Mouse (Mus musculus): ENCODE results near the gene Gm45208. TPM values are rescaled to one million over a fixed set of nuclear protein-coding genes. Genes with fewer than 3 reads are reported as not detected.
"Not testable (repeated sequence)": the region's sequence is repeated elsewhere in the genome, so short reads cannot be mapped to it uniquely, and the experiment has no call there.

Gm45208 gene
- polyA plus RNA-seq, 1 experiment = not detected

DNA sequence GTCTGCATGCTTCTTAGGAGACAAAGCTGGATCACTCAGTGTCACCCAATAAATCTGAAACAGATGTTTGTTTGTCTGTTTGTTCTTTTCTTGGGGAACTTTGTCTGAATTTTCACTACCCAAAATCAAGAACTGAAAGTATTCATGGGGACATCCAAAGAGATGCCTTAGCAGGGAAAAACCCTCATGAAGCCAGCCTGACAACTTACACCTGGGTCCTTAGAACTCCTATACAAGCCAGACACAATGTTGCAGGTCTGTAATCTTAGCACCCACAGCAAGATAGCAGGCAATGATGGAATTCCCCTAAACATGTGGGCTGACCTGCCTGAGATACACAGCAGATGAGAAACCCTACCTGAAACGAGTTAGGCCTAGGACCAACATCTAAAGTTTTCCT is 22.9 kb downstream of the Gm45208 start:
- Histone ChIP-seq H3K4me1 (ENCODE audit: control insufficient read depth, insufficient read depth, low read length) (no peaks in the 10 kb centered on the region), H3K27ac (ENCODE audit: insufficient read depth, low read depth, low read length) (no peak overlapping the region), H3K4me3 (ENCODE audit: insufficient read depth, low read length) (no peak overlapping the region)
- TF ChIP-seq POLR2A (IDR thresholded peaks at IDR 0.05; ENCODE audit: borderline replicate concordance, low read depth, low read length) = no peak
- TF ChIP-seq CTCF (IDR thresholded peaks at IDR 0.05; ENCODE audit: low read depth, low read length) = no peak

DNA sequence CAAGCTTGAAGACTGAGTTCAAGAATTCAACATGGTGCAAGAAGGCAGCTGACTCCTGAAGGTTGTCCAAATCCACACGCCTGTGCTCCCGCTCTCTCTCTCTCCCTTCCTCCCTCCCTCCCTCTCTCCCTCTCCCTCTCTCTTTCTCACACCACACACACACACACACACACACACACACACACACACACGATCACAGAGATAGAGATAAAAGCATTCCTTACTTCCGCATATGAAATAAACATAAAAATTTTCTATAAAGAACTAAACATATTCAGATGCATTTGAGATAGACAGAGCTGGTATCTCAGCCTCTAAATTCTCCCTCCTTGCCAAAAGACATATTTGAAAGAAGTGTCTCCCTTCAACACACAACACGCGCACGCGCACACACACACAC is 23.4 kb downstream of the Gm45208 start:
- no peaks in the 10 kb centered on the region for H3K4me1 ChIP-seq (ENCODE audit: control insufficient read depth, insufficient read depth, low read length)
- no peak overlapping the region for H3K27ac ChIP-seq (ENCODE audit: insufficient read depth, low read depth, low read length)
- H3K4me3 ChIP-seq (ENCODE audit: insufficient read depth, low read length) = no peak overlapping the region
- TF ChIP-seq CTCF (IDR thresholded peaks at IDR 0.05; ENCODE audit: low read depth, low read length) (no peak), POLR2A (IDR thresholded peaks at IDR 0.05; ENCODE audit: borderline replicate concordance, low read depth, low read length) (no peak)

DNA sequence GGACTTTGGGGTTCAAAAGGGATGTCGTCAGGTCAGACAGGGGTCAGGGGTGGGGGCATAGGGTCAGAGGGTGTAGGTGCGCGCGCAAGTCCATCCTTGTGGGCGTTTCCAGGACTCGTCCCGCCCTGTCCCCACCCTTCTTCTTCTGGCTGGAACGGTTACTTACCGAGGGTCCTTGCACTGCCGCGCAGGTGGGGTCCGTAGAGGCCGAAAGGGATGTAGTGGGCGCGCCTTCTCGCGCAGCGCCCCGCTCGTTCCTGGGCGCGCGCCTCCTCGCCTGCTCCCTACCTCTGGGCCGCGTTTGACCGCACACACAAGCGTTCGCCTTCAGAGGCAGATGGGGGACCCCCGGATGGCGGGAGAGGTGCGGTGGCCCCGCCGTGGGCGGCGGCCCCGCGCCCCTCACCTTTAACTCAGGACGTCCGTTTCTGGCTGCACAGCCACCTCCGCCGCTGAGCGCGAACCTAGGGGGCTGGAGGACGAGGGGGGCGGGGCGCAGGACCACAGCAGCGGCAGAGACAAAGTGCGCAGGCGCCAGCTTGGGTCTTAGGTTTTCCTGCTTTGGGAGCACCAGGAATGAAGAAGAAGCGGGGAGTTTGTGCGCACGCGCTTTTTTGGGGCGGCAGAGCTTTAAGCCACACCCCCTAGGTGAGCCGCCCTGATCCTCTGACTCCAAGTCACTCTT is 28.5 kb downstream of the Gm45208 start, which contains the start of gene Ccdc120:
Ccdc120 (minus strand) TSS at position 474 of the 685 bp plus-strand sequence.
- no peak within 1 kb of the TSS for H3K27ac ChIP-seq (ENCODE audit: insufficient read depth, low read depth, low read length)
- peak within 1 kb of the TSS; percentile 71 for H3K4me3 ChIP-seq (ENCODE audit: insufficient read depth, low read length)
- TF ChIP-seq CTCF (IDR thresholded peaks at IDR 0.05; ENCODE audit: low read depth, low read length) = no peak
- no peak for TF ChIP-seq POLR2A (IDR thresholded peaks at IDR 0.05; ENCODE audit: borderline replicate concordance, low read depth, low read length)
- H3K4me1 ChIP-seq (ENCODE audit: control insufficient read depth, insufficient read depth, low read length) = peaks cover 2% of the 10 kb centered on the region; the same call in 1 of the 2 replicates

DNA sequence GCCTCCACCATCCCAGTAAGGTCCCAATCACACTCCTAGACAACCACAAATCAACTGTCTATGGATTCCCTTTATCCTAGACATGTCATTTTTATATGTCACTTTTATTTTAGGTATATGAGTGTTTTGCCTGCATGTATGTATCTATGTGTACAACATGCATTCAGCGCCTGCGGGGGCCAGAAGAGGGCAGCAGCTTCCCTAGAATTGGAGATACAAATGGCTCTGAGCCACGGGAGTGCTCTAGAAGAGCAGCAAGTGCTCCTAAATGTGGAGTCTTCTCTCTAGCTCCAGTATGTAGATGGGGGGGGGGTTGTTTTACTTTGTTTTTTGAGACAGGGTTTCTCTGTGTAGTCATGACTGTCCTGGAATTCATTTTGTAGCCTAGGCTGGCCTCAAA is 31.6 kb downstream of the Gm45208 start:
- not testable (repeated sequence) for H3K27ac ChIP-seq (ENCODE audit: insufficient read depth, low read depth, low read length); H3K4me1 ChIP-seq (ENCODE audit: control insufficient read depth, insufficient read depth, low read length); H3K4me3 ChIP-seq (ENCODE audit: insufficient read depth, low read length)

DNA sequence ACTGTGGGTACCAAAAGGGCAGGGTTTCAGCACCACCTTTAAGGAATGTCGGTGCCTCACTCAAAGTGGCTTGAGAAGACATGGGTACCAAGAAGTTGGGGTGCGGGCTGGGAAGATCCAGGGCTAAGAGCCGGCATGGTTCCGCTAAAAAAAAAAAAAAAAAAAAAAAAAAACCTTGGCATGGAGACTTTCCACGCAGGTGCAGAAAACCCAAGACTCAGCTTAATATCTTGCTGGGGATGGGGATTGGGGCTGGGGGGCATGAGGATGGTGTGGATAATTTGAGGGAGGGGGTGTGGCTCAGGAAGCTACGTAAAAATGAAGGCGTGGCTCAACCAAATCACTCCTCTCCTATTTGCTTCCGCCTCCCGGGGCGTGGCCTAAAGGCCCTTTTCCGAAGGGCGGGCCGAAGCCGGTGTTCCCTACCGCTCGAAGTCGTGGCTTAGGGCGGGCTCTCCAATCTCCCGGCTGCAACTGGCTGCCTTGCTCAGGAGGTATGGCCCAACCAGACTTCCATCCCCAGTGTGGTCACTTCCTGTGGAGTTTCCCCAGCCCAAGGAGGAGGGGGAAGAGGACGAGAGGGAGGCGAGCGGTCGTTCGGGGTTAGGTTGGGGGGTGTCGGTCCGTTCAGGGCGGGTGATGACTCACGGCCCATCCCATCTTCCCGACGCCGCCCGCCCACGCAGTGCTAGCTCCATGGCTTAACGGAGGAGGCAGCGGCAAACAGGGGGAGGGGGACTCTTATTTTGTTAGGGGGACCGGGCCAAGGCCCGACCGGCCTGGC is 40.3 kb downstream of the Gm45208 start, which contains the start of gene Tfe3:
Tfe3 (plus strand) TSS at position 424 of the 784 bp plus-strand sequence.
- TF ChIP-seq CTCF (IDR thresholded peaks at IDR 0.05; ENCODE audit: low read depth, low read length) = no peak
- TF ChIP-seq POLR2A (IDR thresholded peaks at IDR 0.05; ENCODE audit: borderline replicate concordance, low read depth, low read length) = no peak
- H3K27ac ChIP-seq (ENCODE audit: insufficient read depth, low read depth, low read length) = peak within 1 kb of the TSS; percentile 98

DNA sequence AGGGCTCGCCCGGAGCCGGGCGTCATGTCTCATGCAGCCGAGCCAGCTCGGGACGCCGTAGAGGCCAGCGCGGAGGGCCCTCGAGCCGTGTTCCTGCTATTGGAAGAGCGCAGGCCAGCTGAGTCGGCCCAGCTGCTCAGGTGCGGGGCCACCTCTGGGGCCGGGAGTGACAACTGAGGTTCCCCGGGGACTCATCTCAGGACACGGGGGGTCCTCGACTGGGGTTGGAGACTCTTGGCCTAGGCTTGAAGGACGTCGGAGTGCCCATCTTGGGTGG is 40.8 kb downstream of the Gm45208 start:
- Histone ChIP-seq H3K4me1 (ENCODE audit: control insufficient read depth, insufficient read depth, low read length) (peaks cover 16% of the 10 kb centered on the region), H3K27ac (ENCODE audit: insufficient read depth, low read depth, low read length) (peak overlapping the region; percentile 98), H3K4me3 (ENCODE audit: insufficient read depth, low read length) (peak overlapping the region; percentile 83)
- TF ChIP-seq CTCF (IDR thresholded peaks at IDR 0.05; ENCODE audit: low read depth, low read length) (no peak), POLR2A (IDR thresholded peaks at IDR 0.05; ENCODE audit: borderline replicate concordance, low read depth, low read length) (no peak)

More for the DNA sequence above, 40.3 kb downstream of the Gm45208 start, which contains the start of gene Tfe3:
- peak within 1 kb of the TSS; percentile 83 for H3K4me3 ChIP-seq (ENCODE audit: insufficient read depth, low read length)
- H3K4me1 ChIP-seq (ENCODE audit: control insufficient read depth, insufficient read depth, low read length) = peaks cover 11% of the 10 kb centered on the region

DNA sequence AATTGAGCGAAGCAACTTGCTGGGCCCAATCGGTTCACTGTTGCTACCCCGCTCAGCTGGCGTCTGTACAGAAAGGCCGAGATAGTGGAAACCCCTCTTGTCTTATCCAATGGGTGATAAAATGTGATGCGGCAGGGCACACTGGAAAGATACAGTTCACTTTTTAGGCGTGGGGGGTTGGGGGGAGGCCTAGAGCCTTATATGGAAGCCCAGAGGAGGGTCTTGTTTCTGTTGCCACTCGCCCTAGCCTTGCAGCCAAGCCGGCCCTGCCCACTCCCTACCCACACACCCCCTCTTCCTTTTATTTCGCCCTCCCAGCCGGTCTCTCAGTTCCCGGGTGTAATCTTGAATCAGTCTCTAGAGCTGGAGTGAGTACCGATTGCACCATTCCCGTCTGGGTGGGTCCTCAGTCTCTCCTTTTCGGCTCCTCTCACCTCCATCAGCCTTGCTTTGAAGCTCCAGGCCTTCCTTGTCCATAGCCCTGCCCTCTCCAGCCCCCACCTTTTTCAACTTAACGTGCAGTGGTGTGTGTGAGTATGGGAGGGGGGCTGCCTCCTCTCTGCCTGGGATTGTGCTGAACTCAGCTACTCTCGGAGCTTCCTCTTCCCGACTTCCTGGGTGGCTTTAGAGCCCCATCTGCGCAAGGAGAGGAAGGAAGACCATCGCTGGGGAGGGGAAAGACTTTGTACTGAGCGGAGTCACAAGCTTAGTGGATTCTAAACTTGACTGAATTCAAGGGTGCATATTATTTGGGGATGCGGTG is 41.8 kb downstream of the Gm45208 start:
- Histone ChIP-seq H3K4me3 (ENCODE audit: insufficient read depth, low read length) (peak overlapping the region; percentile 83), H3K27ac (ENCODE audit: insufficient read depth, low read depth, low read length) (peak overlapping the region; percentile 98), H3K4me1 (ENCODE audit: control insufficient read depth, insufficient read depth, low read length) (peaks cover 21% of the 10 kb centered on the region)
- TF ChIP-seq CTCF (IDR thresholded peaks at IDR 0.05; ENCODE audit: low read depth, low read length) (no peak), POLR2A (IDR thresholded peaks at IDR 0.05; ENCODE audit: borderline replicate concordance, low read depth, low read length) (no peak)

DNA sequence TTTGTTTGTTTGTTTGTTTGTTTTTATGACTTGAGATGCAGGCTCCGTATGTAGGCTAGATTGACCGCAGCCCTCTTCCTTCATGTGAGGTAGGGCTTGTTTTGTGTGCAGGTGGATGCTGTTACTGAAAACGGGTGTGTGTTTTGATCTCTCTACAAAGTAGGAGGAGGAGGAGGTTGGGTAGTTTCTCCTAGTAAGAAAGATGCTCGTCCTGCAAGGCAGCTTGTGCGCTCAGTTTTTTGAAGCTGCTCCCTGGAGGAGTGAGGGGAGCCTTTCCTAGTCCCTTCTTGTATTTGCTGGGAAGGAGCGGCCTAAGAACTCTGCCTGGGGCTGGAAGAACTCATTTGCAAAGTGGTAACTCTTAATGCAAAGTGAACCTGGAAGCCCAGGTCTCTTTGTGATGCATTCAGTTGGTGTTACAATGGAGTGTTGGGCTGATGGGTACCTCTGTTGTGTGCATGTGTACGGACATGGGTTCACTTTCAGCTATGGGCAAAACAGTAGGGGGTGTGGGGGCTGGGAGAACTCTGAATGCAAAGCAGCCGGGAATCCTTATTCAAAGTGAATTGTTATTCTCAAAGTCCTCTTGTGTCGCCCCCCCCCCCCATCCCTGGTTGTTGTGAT is 42.7 kb downstream of the Gm45208 start:
- peak overlapping the region; percentile 83 for H3K4me3 ChIP-seq (ENCODE audit: insufficient read depth, low read length)
- peaks cover 29% of the 10 kb centered on the region for H3K4me1 ChIP-seq (ENCODE audit: control insufficient read depth, insufficient read depth, low read length)
- peak overlapping the region; percentile 97 for H3K27ac ChIP-seq (ENCODE audit: insufficient read depth, low read depth, low read length)
- TF ChIP-seq POLR2A (IDR thresholded peaks at IDR 0.05; ENCODE audit: borderline replicate concordance, low read depth, low read length) = no peak
- TF ChIP-seq CTCF (IDR thresholded peaks at IDR 0.05; ENCODE audit: low read depth, low read length) = no peak

DNA sequence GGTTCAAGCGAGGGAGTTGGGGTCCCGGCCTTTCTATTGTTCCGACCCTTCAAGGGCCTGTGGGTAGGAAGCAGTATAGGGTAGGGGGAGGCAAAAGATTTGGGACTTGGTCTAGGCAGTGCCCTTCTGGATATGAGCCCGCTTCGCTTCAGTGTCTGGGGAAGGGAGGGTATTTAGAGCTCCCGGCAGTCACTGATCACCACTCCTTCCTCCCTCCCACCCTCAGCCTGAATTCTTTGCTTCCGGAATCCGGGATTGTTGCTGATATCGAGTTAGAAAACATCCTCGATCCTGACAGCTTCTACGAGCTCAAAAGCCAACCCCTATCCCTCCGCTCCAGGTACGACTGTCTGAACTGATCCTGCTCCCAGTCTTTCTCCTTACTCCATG is 43.2 kb downstream of the Gm45208 start:
- peaks cover 29% of the 10 kb centered on the region for H3K4me1 ChIP-seq (ENCODE audit: control insufficient read depth, insufficient read depth, low read length)
- peak overlapping the region; percentile 97 for H3K27ac ChIP-seq (ENCODE audit: insufficient read depth, low read depth, low read length)
- H3K4me3 ChIP-seq (ENCODE audit: insufficient read depth, low read length) = peak overlapping the region; percentile 83
- TF ChIP-seq CTCF (IDR thresholded peaks at IDR 0.05; ENCODE audit: low read depth, low read length) (no peak), POLR2A (IDR thresholded peaks at IDR 0.05; ENCODE audit: borderline replicate concordance, low read depth, low read length) (no peak)
